Mouse (Mus musculus): ENCODE measurements at regions not wholly inside any gene's neighbourhood (a gene's known extent, or its start where the extent isn't known, plus 50 kb on each side); places are given as distances from the start of the nearest gene placed in this dataset.

DNA sequence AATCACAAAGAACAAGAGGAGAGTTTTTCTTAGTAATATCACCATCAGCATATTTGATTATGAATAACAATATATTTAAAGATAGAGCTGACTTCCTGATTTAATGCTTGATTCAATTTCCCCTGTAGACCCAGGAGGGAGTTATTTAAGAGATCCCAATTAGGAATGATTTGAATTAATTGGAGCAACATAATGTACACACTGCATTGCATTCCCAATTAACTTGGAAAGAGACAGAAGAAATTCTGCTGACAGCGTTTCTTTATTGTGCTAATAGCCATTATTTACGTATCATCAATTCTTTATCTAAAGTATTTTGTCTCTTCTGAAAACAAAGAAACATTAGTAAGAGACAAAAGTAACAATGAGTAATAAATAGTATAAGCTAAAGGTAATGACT, 1491.2 kb upstream of the Cited2 start:
- ATAC-seq (replicated peaks; ENCODE audit: low FRiP score, low TSS enrichment, poor library complexity, severe bottlenecking), result no peak

DNA sequence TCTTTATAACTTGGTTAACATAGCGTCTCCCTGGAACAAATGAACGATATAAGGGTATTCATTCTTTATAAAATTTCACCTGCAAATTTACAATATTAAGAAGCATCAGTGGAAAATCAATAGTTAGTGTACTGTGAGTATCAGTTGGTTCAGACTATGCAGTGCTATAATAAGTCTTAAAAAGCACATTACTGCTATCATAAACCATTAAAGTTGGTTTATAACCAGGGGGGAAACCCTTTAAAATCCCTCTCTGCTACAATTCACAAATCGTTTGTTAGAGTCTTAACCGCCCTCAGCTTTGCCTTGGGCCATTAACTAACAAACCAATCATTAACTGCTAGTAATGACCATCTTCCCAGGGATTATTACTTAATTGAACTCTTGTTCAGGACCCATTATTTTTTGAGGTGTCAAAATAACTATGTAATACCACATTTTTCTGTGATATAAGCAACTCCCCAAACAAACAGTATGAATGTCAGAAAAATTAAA, 1489.4 kb upstream of the Cited2 start:
- no peak for ATAC-seq (replicated peaks; ENCODE audit: low FRiP score, low TSS enrichment, poor library complexity, severe bottlenecking)

DNA sequence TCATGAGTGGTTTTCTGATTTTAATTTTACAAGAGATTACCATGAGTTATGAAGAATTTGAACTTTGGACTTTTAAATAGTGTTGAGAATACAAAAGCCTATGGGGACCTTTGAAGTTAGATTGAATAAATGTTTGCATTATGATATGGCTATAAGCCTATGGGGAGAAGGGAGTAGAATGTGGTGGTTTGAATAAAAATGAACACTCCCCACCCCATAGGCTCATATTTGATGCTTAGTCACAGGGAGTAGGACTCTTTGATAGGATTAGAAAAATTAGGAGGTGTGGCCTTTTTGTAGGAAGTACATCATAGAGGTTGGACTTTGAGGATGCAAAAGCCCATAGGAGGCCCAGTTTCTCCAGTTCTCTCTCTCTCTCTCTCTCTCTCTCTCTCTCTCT, 1466.7 kb upstream of the Cited2 start:
- no peak for ATAC-seq (replicated peaks; ENCODE audit: low FRiP score, low TSS enrichment, poor library complexity, severe bottlenecking)

DNA sequence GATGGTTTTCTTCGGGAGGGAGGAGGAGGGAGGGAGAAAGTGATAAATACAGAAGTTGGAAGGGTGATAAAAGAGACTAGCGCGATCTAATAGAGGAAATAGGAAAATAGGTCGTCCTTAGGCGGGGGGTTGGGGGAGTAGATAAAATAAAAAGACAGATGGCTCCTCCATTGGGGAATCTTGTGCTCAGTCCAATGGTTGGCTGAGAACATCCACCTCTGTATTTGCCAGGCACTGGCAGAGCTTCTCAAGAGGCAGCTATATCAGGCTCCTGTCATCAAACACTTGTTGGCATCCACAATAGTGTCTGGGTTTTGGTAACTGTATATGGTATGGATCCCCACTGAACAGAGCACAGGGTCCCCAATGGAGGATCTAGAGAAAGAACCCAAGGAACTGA, 1450.2 kb upstream of the Cited2 start:
- no peak for ATAC-seq (replicated peaks; ENCODE audit: low FRiP score, low TSS enrichment, poor library complexity, severe bottlenecking)

DNA sequence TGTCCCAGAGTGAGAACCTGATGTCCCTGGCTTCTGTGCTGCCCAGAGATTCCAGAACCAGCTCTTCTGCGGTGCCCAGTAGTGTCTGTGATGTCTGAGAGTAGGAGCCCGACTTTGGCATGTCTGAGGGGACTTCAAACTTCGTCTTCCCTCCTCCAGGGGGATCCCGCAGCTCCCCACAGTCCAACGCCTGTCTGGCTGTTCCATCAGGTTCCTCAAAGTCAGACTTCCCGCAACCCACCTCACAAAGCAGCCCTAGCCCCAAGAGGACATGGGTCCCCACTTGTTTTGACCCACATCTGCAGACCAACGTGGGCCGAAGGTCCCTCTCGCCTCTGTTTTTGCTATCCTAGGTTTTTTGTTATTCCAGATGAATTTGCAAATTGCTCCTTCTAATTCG, 1406.0 kb upstream of the Cited2 start:
- no peak for ATAC-seq (replicated peaks; ENCODE audit: low FRiP score, low TSS enrichment, poor library complexity, severe bottlenecking)

DNA sequence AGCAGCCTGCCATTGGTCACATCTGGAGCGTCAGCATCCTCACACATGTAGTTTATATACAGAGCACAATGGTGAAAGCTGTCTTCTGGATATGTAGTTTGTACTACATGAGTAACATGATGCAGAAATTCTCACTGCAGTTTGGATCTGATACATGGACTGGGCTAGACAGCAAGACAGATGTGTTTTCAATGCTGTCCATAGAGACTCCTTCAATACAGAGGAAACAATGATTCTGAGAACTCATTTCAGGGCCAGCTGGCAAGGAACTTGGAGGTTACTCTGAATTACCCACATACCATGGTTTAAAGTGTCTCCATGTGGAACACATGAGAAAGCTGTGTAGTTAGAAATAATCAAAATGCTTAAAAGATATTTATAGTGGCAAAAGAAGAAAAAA, 1385.5 kb upstream of the Cited2 start:
- no peak for ATAC-seq (replicated peaks; ENCODE audit: low FRiP score, low TSS enrichment, poor library complexity, severe bottlenecking)

DNA sequence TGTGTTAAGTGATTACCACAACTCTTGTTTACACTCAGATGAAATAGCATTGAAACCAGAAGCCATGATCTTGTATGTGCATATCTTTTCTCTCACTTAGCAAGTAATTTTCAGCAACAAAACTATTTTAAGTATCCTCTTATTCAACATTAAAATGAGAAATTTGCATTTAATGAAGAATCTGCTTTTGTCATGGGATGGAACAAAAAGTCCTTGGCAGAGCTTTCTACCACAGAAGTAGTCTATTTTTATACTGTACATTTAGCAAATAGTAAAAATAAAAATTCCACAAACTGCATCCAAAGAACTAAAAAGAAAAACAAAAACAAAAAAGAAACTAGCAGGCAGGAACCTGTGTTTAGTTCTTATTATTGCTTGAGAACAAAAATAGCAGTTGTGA, 1381.5 kb upstream of the Cited2 start:
- ATAC-seq (replicated peaks; ENCODE audit: low FRiP score, low TSS enrichment, poor library complexity, severe bottlenecking), result no peak

DNA sequence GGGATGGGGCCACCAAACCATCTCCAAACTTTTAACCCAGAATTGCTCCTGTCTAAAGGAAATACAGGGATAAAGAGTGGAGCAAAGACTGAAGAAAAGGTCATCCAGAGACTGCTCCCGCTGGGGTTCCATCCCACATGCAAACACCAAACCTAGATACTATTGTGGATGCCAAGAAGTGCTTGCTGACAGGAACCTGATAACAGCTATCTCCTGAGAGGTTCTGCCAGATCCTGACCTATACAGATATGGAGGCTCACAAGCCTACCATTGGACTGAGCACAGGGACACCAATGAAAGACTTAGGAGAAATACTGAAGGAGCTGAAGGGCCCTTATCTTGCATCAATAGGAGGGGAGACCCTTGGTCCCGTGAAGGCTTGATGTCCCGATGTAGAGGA, 1359.0 kb upstream of the Cited2 start:
- peak; percentile 96 for ATAC-seq (replicated peaks; ENCODE audit: low FRiP score, low TSS enrichment, poor library complexity, severe bottlenecking)
